Mouse (Mus musculus) kidney, embryonic 16.5 days (tissue): ENCODE measurements around the gene Vps33a. TPM values are rescaled to one million over a fixed set of nuclear protein-coding genes. Genes with fewer than 3 reads are reported as not detected.

Experiments
- ATAC-seq: fragments of 200-750 bp; cut with Nextera tagmentation; 2 replicates; pipeline ENCODE4 v1.8.0; 2017; ENCODE audit warnings: moderate TSS enrichment; ENCODE audit not compliant: low FRiP score, low TSS enrichment
- H3K27ac ChIP-seq: fragments of 300-500 bp; sonication (generic); 2 replicates; pipeline ENCODE4 v1.5.1; 2014; ENCODE audit warnings: low read length
- H3K27me3 ChIP-seq: fragments of 300-500 bp; sonication (generic); 2 replicates; pipeline ENCODE4 v1.6.1; 2014; ENCODE audit warnings: low read length, control low read depth, mixed read lengths; ENCODE audit not compliant: insufficient read depth
- H3K36me3 ChIP-seq: fragments of 300-500 bp; sonication (generic); 2 replicates; pipeline ENCODE4 v1.6.1; 2014; ENCODE audit warnings: low read length, control low read depth, mixed read lengths; ENCODE audit not compliant: insufficient read depth
- H3K4me1 ChIP-seq: fragments of 300-500 bp; sonication (generic); 2 replicates; pipeline ENCODE4 v1.6.1; 2014; ENCODE audit warnings: low read length, control low read depth, mixed read lengths; ENCODE audit not compliant: insufficient read depth
- H3K4me2 ChIP-seq: fragments of 300-500 bp; sonication (generic); replicated peaks from 2 replicates; pipeline ENCODE4 v1.6.1; 2014; ENCODE audit warnings: low read depth, low read length
- H3K4me3 ChIP-seq: fragments of 300-500 bp; sonication (generic); 2 replicates; pipeline ENCODE4 v1.5.1; 2014; ENCODE audit warnings: mild to moderate bottlenecking, low read length
- H3K9ac ChIP-seq: fragments of 300-500 bp; sonication (generic); replicated peaks from 2 replicates; pipeline ENCODE4 v1.6.1; 2014; ENCODE audit warnings: low read length
- H3K9me3 ChIP-seq: fragments of 300-500 bp; sonication (generic); 2 replicates; pipeline ENCODE4 v1.6.1; 2016; ENCODE audit warnings: low read length, control low read depth
- WGBS: fragments of 180-500 bp; shearing (Covaris S2); extraction: QIAGEN DNeasy Blood & Tissue Kit; methylation state at CpG from one replicate; pipeline ENCODE4 v1.1.7; 2014; 5-methylcytosine and 5-hydroxymethylcytosine counted together
- polyA plus RNA-seq: library from polyadenylated mRNA; unstranded; fragments of >200 nt; fragmentation: Nextera tagmentation; extraction: Ambion mirVana; gene quantifications from 2 replicates; pipeline ENCODE4 v1.2.1, GENCODE M21; 2015

The Vps33a gene
- polyA plus RNA-seq = 30.2 and 33.1 TPM in 2 replicates

- peak within 1 kb of the TSS; percentile 44; the same call in 1 of the 2 replicates for H3K27ac ChIP-seq
- peak within 1 kb of the TSS; percentile 81 for H3K9ac ChIP-seq
- H3K36me3 ChIP-seq = peaks cover 15% of the 10 kb centered on the region
- WGBS = under 1% methylated on average over 54 of the region's 54 CpGs
- H3K4me1 ChIP-seq = peaks cover 11% of the 10 kb centered on the region
- H3K27me3 ChIP-seq = no peaks in the 10 kb centered on the region
- ATAC-seq = peak; percentile 97
- peak within 1 kb of the TSS; percentile 97 for H3K4me2 ChIP-seq
- no peaks in the 10 kb centered on the region for H3K9me3 ChIP-seq
- peak within 1 kb of the TSS; percentile 91 for H3K4me3 ChIP-seq
These were observed at the start of gene Vps33a for GRCm38 (mm10) chr5:123572357-123573186. Gene Vps33a, minus strand, starts transcription at chr5:123573038.

GRCm38 (mm10) chr5:123622421-123622820 lies 49.6 kb upstream of the Vps33a start:
- 77% methylated on average over 13 of the region's 13 CpGs for WGBS
- ATAC-seq = no peak
- Histone ChIP-seq H3K9ac (no peak overlapping the region), H3K4me2 (no peak overlapping the region), H3K4me1 (no peaks in the 10 kb centered on the region), H3K27me3 (no peaks in the 10 kb centered on the region), H3K4me3 (no peak overlapping the region), H3K36me3 (peaks cover 21% of the 10 kb centered on the region), H3K27ac (no peak overlapping the region), H3K9me3 (no peaks in the 10 kb centered on the region)

DNA sequence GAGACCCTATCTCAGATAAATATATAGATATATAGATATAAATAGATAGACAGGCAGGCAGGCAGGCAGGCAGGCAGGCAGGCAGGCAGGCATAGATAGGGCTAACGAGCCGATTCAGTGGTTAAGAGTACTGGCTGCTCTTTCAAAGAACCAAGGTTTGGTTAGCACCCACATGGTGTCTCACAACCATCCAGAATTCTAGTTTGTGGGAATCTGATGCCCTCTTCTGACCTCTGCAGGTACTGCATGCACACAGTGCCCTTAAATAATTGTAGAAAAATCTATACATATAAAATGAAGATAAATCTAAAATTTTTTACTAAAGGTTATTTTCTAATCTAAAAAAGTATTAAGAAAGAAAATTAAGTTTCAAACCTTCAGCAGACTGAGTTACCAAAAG lies 45.7 kb upstream of the Vps33a start:
- no peak overlapping the region for H3K27ac ChIP-seq
- H3K4me1 ChIP-seq = no peaks in the 10 kb centered on the region
- no peak for ATAC-seq
- H3K4me2 ChIP-seq = no peak overlapping the region
- no peak overlapping the region for H3K4me3 ChIP-seq
- H3K9me3 ChIP-seq = no peaks in the 10 kb centered on the region
- WGBS = 77% methylated on average over 2 of the region's 2 CpGs
- H3K9ac ChIP-seq = no peak overlapping the region
- H3K36me3 ChIP-seq = peaks cover 35% of the 10 kb centered on the region
- H3K27me3 ChIP-seq = no peaks in the 10 kb centered on the region

DNA sequence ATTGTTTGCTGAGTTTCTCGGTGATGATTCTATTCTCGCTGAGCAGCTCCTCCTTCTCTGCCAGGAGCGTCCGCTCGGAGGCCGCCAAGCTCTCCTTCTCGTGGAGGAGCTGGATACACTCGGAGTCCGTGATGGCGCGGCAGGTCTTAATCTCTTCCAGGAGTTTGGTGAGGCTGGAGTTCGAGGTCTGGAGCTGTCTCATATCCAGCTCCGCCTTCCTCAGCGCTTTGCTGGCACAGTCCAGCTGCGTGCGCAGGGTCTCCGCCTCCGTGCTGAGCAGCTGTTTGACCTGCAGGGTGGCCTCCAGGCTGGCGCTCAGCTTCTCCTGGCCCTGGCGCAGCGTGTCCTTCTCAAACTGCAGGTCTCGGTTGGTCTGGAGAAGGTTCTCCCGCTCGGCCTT lies 41.4 kb upstream of the Vps33a start:
- Histone ChIP-seq H3K36me3 (peaks cover 48% of the 10 kb centered on the region), H3K9me3 (no peaks in the 10 kb centered on the region), H3K9ac (no peak overlapping the region), H3K4me1 (no peaks in the 10 kb centered on the region), H3K27ac (no peak overlapping the region), H3K27me3 (no peaks in the 10 kb centered on the region), H3K4me3 (no peak overlapping the region), H3K4me2 (no peak overlapping the region)
- ATAC-seq = no peak
- WGBS = 95% methylated on average over 24 of the region's 24 CpGs

DNA sequence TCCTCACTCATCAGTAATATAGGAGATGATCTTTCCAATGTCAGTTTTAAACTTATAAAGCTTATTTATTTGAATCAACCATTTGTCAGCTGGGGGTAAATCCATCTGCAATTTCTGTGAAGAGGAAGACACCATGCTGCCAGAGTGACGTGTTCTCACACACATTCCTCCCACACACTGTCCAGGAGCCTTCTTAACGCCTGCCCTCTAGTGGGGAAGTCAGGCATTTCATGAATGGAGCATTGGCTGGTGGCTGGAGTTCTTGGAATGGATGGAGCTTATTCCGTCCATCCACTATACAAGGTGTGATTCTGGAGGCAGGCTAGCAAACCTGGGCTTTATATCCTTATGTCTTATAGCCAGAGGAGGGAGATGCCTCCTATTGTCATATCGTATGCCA lies 37.0 kb upstream of the Vps33a start:
- no peaks in the 10 kb centered on the region for H3K9me3 ChIP-seq
- ATAC-seq = no peak
- 35% methylated on average over 4 of the region's 4 CpGs for WGBS

DNA sequence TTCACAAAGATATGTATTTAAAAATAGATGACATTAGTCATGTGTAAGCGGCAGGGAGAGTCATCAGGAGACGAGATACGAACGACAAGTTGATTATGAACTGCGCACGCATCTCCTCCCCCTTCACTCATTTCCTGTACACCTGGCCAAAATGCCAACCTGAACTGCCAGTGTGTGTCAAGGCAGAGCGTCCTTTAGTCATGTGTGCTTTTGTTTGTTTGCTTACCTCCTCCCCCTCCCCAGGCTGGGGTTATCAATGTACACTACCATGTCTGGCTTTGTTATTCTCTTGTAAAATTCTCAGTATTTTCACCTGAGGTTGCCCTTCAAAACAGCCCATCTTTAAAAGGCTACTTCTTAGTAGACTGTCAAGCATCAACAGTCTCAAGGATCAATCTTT lies 36.6 kb upstream of the Vps33a start:
- H3K9me3 ChIP-seq = no peaks in the 10 kb centered on the region
- ATAC-seq = no peak
- H3K27me3 ChIP-seq = no peaks in the 10 kb centered on the region
- no peak overlapping the region for H3K27ac ChIP-seq
- WGBS = 92% methylated on average over 7 of the region's 7 CpGs
- no peak overlapping the region for H3K4me2 ChIP-seq
- H3K4me3 ChIP-seq = no peak overlapping the region
- H3K9ac ChIP-seq = no peak overlapping the region
- H3K4me1 ChIP-seq = no peaks in the 10 kb centered on the region
- peaks cover 50% of the 10 kb centered on the region for H3K36me3 ChIP-seq

More for the DNA sequence above, 37.0 kb upstream of the Vps33a start:
- peaks cover 55% of the 10 kb centered on the region for H3K36me3 ChIP-seq
- no peaks in the 10 kb centered on the region for H3K27me3 ChIP-seq
- H3K4me1 ChIP-seq = no peaks in the 10 kb centered on the region
- no peak overlapping the region for H3K9ac ChIP-seq
- H3K4me2 ChIP-seq = no peak overlapping the region
- no peak overlapping the region for H3K4me3 ChIP-seq
- H3K27ac ChIP-seq = no peak overlapping the region

DNA sequence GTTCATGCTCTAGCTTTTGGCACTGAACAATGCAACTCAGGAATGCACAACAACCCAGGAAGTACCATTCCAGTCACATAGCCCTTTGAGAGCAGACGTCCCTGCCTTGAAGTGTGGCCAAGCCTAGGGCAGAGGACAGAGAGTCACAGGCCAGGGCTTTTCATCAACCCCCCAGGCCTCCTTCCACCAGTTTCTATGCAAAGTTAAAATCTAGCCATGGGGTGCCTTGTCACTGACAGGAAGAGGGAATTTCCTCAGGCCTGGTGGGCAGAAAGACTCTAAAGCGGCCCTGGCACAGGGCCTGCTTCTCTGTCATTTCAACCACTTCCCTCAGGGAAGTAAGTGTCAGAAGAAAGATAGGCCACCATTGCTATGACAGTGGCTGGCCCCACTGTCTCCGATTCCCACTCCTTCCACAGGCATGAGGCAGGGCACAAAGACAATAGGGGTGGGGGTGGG lies 34.4 kb upstream of the Vps33a start:
- 72% methylated on average over 3 of the region's 3 CpGs for WGBS
- no peak overlapping the region for H3K4me2 ChIP-seq
- ATAC-seq = 0 out of 2 replicates have a peak, but pooled peaks have one; percentile 35
- no peak overlapping the region for H3K4me3 ChIP-seq
- H3K36me3 ChIP-seq = peaks cover 38% of the 10 kb centered on the region
- no peak overlapping the region for H3K9ac ChIP-seq
- peak overlapping the region; percentile 46; the same call in 1 of the 2 replicates for H3K27ac ChIP-seq
- no peaks in the 10 kb centered on the region for H3K4me1 ChIP-seq
- no peaks in the 10 kb centered on the region for H3K9me3 ChIP-seq
- no peaks in the 10 kb centered on the region for H3K27me3 ChIP-seq

GRCm38 (mm10) chr5:123603496-123603895 lies 30.7 kb upstream of the Vps33a start:
- H3K4me3 ChIP-seq = no peak overlapping the region
- H3K4me1 ChIP-seq = no peaks in the 10 kb centered on the region
- no peak overlapping the region for H3K4me2 ChIP-seq
- ATAC-seq = no peak
- 32% methylated on average over 11 of the region's 11 CpGs for WGBS
- no peaks in the 10 kb centered on the region for H3K9me3 ChIP-seq
- H3K9ac ChIP-seq = no peak overlapping the region
- peaks cover 20% of the 10 kb centered on the region for H3K36me3 ChIP-seq
- H3K27ac ChIP-seq = no peak overlapping the region
- no peaks in the 10 kb centered on the region for H3K27me3 ChIP-seq

DNA sequence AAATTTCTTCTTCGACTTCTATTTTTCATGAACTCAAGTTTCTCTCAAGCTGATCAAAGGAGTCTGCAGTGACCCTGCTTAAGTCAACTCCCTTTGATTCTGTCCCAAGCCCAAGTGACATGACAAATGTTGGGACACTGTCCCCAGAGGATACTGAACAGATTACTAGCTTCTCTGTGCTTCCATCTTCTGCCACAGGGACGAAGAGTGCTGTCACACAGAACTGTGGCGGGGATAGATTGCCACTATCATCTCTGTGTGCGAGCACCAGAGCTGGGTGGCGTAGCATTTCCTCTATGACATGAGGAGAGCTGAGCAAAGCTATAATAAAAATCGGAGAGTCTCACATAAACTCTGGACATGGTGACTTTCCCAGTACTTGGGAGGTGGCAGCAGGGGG lies 29.3 kb upstream of the Vps33a start:
- H3K4me3 ChIP-seq = no peak overlapping the region
- ATAC-seq = no peak
- H3K4me2 ChIP-seq = no peak overlapping the region
- no peaks in the 10 kb centered on the region for H3K4me1 ChIP-seq
- H3K36me3 ChIP-seq = peaks cover 16% of the 10 kb centered on the region; the same call in 1 of the 2 replicates
- WGBS = 75% methylated on average over 6 of the region's 6 CpGs
- no peaks in the 10 kb centered on the region for H3K9me3 ChIP-seq
- H3K27ac ChIP-seq = no peak overlapping the region
- no peak overlapping the region for H3K9ac ChIP-seq
- H3K27me3 ChIP-seq = no peaks in the 10 kb centered on the region

GRCm38 (mm10) chr5:123599319-123599718 lies 26.5 kb upstream of the Vps33a start:
- H3K9me3 ChIP-seq = no peaks in the 10 kb centered on the region
- no peaks in the 10 kb centered on the region for H3K27me3 ChIP-seq
- H3K27ac ChIP-seq = peak overlapping the region; percentile 84
- 0 out of 2 replicates have a peak, but pooled peaks have one; percentile 59 for ATAC-seq
- no peaks in the 10 kb centered on the region for H3K4me1 ChIP-seq
- no peak overlapping the region for H3K4me3 ChIP-seq
- 0 out of 2 replicates have a peak, but pooled peaks cover 6% of the 10 kb centered on the region for H3K36me3 ChIP-seq
- 0 out of 2 replicates have a peak overlapping the region, but pooled peaks have one; percentile 25 for H3K4me2 ChIP-seq
- H3K9ac ChIP-seq = 0 out of 2 replicates have a peak overlapping the region, but pooled peaks have one; percentile 25
- 54% methylated on average over 6 of the region's 6 CpGs for WGBS
